Mouse (Mus musculus) embryonic fibroblast, embryonic 13.5 days (primary cell): ENCODE measurements around the gene Wdr60.

Source experiments
- CTCF ChIP-seq: IDR thresholded peaks from 2 replicates; pipeline ENCODE4 v1.5.1; 2011; ENCODE audit warnings: mild to moderate bottlenecking, control low read depth, low read length, moderate library complexity, borderline replicate concordance; ENCODE audit not compliant: insufficient read depth
- POLR2A ChIP-seq: IDR thresholded peaks from 2 replicates; pipeline ENCODE4 v1.6.1; 2011; ENCODE audit warnings: low read depth, mild to moderate bottlenecking, control low read depth, low read length, moderate library complexity

- TF ChIP-seq CTCF, result no peak
- TF ChIP-seq POLR2A, result no peak
Observed at GRCm38 (mm10) chr12:116302181-116302580, 39.4 kb upstream of the Wdr60 start.
